Mouse (Mus musculus): Measurements from ENCODE around the gene Zfp385b.

The Zfp385b gene

GRCm38 (mm10) chr2:77608666-77609065 lies 210.8 kb downstream of the Zfp385b start:
- no peak for DNase-seq (ENCODE audit: extremely low read depth, low read depth, low spot score)

- DNase-seq (ENCODE audit: extremely low read depth, low read depth, low spot score) = no peak
Measured at GRCm38 (mm10) chr2:77593461-77593860, 226.0 kb downstream of the Zfp385b start.

GRCm38 (mm10) chr2:77592525-77592924 lies 226.9 kb downstream of the Zfp385b start:
- DNase-seq (ENCODE audit: extremely low read depth, low read depth, low spot score) = no peak

DNA sequence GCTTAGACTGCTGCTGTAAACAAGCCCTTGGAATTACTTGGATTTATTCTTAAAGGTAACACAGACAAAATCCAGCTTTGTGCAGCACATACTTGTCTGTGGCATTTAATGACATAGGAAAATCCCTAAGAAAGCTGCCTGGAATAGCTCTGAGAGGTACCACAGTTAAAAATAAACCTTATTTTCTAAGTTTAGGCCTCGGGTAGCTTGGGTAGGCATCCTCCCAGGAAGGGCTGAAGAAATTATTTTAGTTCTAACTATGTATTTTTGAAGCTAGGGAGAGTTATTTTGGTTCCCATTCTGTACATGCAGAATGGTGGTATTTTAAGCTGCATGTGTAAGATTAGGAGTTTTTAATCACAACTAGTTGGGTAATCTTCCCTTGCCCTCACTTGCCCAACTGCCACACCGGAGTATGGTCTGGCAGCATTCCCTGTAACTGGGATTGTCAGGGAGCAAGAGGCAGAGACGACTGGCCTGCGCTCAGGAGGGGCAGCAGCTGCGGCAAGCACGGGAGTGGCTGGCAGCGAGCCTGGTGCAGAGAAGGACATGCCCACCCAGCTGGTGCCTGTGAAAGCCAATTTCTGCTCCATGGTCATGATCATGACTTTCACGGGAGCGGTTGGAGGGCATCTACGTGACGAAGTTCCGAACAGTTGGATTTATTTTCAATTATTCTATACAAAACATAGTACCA lies 230.1 kb downstream of the Zfp385b start:
- no peak for DNase-seq (ENCODE audit: extremely low read depth, low read depth, low spot score)

- no peak for DNase-seq (ENCODE audit: extremely low read depth, low read depth, low spot score)
Measured at GRCm38 (mm10) chr2:77587387-77587786, 232.1 kb downstream of the Zfp385b start.

DNA sequence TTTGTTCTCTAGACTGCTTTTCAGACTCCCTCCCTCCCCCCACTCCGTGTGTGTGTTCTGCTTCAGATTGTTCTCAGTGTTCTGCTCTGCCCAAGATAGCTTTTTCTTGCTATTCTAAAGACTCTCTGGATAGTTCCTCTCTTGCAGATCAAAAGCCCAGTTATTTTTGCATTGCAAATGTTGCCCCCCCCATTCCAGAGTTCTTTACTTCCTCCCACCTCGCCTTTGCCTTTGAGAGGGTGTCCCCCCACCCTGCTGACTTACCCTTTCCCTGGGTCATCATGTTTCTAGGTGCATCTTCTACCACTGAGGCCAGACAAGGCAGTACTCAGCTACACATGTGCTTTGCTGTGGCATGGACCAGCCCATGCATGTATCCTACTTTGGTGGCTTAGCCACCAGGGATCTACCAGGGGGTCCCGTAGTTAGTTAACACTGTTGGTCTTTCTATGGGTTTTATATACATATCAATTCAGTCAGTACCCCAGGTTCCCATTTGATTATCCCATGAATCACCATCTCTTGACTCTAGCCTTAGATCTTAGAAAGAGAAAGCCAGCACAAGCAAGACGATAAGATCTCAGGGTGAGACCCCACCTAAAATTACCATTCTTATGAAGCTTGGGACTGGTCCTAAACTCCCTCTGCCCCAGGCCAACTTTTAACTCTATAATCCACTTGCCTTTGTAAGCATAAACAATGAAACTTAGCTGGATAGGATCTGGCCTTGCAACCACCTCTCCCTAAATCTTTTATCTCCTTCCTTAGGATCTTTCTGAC lies 232.7 kb downstream of the Zfp385b start:
- DNase-seq (ENCODE audit: extremely low read depth, low read depth, low spot score) = no peak

DNA sequence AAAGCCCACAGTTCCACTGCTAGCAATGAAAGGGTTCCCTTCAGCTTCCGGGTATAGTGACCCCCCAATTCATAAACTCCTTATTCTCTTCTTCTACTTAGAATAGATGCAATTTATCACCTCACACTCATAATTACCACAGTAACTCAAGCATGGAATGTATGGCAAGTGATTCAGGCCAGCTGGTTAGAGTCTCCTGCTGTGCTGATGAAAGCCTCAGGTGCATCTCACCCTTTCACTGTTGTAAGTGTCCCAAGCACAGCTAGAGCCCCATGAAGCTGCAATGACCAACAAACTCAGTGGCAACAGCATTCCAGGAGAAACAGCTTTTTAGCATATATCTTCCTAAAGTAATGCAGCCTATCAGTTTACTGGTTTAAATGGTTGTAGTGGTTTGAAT lies 235.9 kb downstream of the Zfp385b start:
- DNase-seq (ENCODE audit: extremely low read depth, low read depth, low spot score) = no peak

DNA sequence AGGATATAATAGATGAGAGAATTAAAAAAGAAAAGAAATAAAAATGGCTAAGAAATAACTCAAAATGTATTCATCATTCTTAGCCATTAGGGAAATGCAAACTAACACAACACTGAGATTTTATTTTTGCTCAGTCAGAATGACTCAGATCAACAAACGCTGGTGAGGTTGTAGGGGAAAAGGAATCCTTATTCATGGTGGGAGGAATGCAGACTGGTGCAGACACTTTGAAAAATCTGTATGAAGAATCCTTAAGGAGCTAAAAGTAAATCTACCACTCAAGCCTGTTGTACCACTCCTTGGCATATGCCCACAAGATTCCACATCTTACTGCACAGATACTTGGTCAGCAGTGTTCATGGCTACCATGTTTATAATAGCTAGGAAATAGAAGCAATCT lies 242.9 kb downstream of the Zfp385b start:
- DNase-seq (ENCODE audit: extremely low read depth, low read depth, low spot score) = no peak

DNA sequence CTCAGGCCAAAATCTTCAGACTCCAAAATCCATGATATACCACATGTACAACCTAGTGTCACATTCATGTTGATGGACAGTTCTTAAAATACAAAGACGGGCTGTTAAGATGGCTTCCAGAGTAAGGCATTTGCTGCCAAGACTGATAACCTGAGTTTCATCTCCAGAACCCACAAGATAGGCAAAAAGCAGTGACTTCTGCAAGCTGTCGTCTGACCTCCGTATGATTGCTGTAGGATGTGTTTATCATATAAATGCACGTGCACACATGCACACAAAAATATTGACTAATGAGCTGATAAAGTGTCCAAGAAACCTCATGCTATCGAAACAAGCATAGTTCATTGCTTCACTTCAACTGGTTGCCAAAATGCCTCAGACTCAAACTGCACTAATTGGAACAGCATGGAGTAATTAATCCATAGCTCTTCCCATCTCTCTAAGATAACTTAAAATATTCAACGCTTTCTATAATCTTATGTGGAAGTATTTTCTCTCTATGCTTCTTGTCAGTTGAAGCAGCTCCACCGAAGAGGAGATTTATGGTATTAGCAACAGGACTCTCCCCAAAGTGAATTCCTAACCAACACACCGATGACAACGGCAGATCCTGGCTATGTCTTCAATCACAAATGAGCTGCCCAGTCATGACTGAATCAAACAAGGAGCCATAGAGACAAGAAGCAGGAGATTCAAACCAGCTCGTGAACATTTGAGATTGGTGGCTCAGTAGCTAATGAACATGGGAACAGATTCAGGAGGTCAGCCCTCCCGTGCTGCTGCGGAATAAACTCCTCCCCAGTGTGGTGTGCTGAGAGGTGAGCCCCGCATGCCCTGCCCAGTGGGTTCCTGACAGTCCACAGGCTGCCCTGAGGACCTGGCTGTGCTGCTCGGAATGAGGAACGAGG lies 251.7 kb downstream of the Zfp385b start:
- DNase-seq (ENCODE audit: extremely low read depth, low read depth, low spot score) = no peak

GRCm38 (mm10) chr2:77563706-77564105 lies 255.7 kb downstream of the Zfp385b start:
- no peak for DNase-seq (ENCODE audit: extremely low read depth, low read depth, low spot score)

DNA sequence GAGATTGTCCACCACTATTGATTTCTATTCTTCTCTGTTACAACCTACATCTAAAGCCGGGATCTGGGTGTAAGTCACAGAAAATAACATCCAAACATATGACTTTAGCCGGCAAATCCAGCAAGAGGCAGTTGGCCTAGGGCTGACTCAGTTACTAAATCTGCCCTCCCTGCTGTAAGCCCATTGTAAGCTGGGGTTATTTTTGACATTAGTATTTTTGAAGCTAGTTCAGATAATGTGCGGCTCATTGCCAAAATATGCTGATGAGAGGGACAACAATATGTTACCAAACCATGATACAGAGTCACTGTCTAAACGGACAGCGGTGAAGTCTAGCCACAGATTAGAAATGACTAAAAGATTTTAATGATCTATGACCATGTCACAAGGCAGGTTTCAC lies 257.5 kb downstream of the Zfp385b start:
- no peak for DNase-seq (ENCODE audit: extremely low read depth, low read depth, low spot score)

- DNase-seq (ENCODE audit: extremely low read depth, low read depth, low spot score) = no peak
Measured at GRCm38 (mm10) chr2:77556938-77557337, 262.5 kb downstream of the Zfp385b start.

DNA sequence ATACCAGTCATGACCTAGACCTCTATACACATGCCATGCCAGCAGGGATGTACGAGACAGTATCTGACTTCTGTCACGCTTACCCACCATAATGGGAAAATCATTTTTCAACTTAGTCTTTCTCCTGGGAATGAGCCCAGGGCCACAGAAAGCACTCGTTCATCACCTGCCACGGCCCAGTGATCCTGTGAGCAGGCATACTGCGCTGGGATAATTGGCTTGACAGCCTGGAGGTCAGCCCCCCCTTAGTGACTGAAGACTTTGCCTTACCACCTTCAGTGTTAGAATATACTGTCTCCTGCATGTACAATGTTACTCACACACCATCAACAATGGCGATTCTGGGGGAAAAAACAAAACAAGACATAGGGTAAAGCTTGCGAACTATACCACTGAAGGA lies 263.5 kb downstream of the Zfp385b start:
- no peak for DNase-seq (ENCODE audit: extremely low read depth, low read depth, low spot score)

- no peak for DNase-seq (ENCODE audit: extremely low read depth, low read depth, low spot score)
Measured at GRCm38 (mm10) chr2:77552675-77553074, 266.8 kb downstream of the Zfp385b start.

GRCm38 (mm10) chr2:77543388-77543787 lies 276.1 kb downstream of the Zfp385b start:
- no peak for DNase-seq (ENCODE audit: extremely low read depth, low read depth, low spot score)

DNA sequence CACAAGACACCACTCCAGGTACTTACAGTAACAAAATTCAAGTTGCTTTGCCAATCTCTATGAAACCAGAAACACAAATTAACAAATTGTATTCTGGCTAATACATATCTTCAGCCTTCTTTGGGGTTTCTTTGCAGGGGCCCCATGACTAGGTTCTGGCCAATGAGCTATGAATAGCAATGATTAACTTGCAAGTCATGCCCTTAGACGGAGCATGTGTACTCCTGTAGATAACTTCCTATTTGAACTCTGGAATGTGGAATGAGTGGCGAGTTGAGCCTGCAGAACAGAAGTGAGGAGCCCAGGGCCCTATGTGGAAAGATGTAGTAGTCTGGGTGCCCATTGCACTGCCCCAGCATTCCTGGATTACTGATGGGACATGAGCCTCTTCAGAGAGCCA lies 276.8 kb downstream of the Zfp385b start:
- DNase-seq (ENCODE audit: extremely low read depth, low read depth, low spot score) = no peak

DNA sequence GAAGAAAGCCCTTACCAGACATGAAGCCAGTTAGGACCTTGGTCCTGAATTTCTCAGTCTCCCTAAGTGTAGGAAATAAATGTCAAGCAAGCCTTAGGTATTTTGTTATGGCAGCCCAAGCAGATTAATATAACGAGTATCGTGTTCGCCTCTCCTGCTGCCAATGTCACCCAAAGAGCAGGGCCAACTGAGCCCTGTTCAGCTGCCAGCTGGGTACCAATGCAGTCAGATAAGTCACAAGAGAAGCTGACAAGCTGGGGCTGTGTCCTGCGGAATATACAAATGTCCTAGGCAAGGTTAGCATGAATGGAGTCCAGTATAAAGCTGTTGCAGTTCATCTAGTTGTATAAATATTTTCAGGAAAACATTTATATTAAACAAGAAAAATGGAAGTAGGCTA lies 277.8 kb downstream of the Zfp385b start:
- DNase-seq (ENCODE audit: extremely low read depth, low read depth, low spot score) = no peak

DNA sequence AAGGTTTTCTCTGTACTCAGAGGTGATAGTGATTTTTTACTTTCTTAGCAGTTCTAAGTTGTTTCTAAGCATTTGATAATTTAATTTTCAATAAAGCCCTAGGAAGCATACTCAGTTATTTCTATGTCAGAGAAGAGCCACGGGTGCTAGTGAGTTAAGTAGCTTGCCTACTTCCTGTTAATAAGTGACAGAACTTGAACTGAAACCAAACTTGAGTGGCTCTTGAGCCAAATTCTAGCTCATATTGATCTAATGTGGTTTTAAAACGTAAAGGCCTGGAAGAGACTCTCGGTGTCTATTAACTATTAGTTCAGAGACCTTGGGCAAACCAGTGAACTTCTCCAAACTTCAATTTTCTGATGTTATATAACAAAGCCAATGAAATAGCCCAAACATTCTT lies 278.6 kb downstream of the Zfp385b start:
- DNase-seq (ENCODE audit: extremely low read depth, low read depth, low spot score) = no peak

DNA sequence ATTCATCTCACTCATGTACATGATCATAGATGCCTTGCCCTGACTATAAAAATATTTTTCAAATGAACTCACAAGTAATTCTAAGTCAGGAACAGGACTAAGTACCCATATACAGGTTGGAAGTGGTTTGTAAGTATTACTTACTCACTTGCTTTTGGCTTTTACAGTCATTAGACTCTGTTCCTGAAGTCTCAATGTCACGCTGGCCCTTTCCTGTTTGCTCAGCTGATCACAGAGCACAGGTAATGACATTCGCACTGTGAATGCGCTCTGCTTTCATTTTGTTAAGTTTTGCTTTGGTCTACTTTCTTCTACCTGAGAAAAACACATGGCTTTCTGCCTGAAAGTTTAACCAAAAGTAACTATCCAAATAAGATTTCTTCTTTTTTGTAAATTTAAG lies 282.9 kb downstream of the Zfp385b start:
- no peak for DNase-seq (ENCODE audit: extremely low read depth, low read depth, low spot score)

DNA sequence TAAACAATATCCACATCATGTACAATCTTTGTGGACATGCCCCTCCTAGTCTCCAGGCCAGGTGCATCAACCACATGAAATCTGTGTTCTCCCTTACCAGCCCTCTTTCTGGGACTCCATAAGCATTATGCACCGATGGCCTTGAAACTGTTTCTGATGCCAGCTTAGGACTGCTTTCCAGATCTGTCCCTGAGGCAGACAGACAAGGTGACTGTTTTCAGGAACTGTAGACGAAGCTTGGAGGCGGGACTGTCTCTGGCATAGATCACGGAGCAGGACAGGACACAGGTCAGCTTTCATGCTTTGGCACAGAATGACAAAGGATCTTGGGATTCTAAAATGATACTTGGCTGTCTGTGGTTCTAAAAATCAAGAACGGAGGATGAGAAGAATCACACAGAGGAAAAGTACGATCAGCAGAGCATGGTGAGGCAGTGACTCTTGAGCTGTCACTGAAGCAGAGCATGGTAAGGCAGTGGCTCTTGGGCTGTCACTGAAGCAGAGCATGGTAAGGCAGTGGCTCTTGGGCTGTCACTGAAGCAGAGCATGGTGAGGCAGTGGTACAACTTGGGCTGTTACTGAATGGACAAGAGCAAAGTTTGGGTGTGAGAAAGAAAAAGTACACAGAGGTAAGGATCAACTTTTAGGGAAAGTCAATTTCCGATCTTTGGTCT lies 291.2 kb downstream of the Zfp385b start:
- DNase-seq (ENCODE audit: extremely low read depth, low read depth, low spot score) = no peak

GRCm38 (mm10) chr2:77527616-77528015 lies 291.8 kb downstream of the Zfp385b start:
- DNase-seq (ENCODE audit: extremely low read depth, low read depth, low spot score) = no peak
